Mouse (Mus musculus): ENCODE measurements around the gene Acin1. TPM values are rescaled to one million over a fixed set of nuclear protein-coding genes. Genes with fewer than 3 reads are reported as not detected.
A peak's percentile ranks its signal among the peaks of the same experiment; 100 is the strongest.

Acin1 gene
- total and polyA plus RNA-seq, 2 experiments, result 39.7 to 49.1 TPM

DNA sequence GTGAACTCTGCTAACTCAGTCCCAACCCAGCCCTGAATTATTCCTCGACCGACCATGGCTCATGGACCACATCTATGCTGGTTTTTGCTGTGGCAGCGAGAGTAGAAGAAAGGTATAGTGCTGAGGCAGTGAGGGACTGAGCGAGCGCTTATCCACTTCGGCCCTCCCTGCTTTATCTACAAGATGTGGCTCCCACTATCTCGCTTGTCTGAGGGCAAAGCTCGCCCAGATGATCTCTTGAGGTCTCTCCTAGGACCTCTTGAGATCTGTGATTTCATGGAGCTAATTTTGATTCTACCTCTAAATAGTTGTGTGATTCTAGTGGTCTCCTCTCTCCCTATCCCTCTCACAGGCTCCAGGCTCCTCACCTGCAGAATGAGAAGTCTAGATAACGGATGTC is 22.3 kb upstream of the Acin1 start:
- H3K27me3 ChIP-seq (ENCODE audit: control insufficient read depth, insufficient read depth, low read length), result no peaks in the 10 kb centered on the region
- TF ChIP-seq POLR2A (IDR thresholded peaks at IDR 0.05; ENCODE audit: extremely low read depth, insufficient read depth, low read length) (no peak), CTCF (IDR thresholded peaks at IDR 0.05; ENCODE audit: low read depth, low read length) (no peak)
- 90% methylated on average over 9 of the region's 9 CpGs for WGBS
- no peak for DNase-seq (ENCODE audit: extremely low read depth, low read depth, low spot score)
- H3K4me3 ChIP-seq (ENCODE audit: insufficient read depth, low read depth, low read length), result no peak overlapping the region
- no peaks in the 10 kb centered on the region for H3K36me3 ChIP-seq (ENCODE audit: control insufficient read depth, insufficient read depth, low read length)
- no peak overlapping the region for H3K27ac ChIP-seq (replicated peaks; ENCODE audit: insufficient read depth, low read depth, low read length)
- H3K79me2 ChIP-seq (ENCODE audit: control insufficient read depth, insufficient read depth, low read length), result no peaks in the 10 kb centered on the region
- no peak overlapping the region for H3K9ac ChIP-seq (ENCODE audit: low read depth, low read length)
- peaks cover 2% of the 10 kb centered on the region; the same call in 1 of the 2 replicates for H3K4me1 ChIP-seq (ENCODE audit: control insufficient read depth, insufficient read depth, low read length)

GRCm38 (mm10) chr14:54706589-54707320 is 20.0 kb upstream of the Acin1 start:
- H3K4me3 ChIP-seq (ENCODE audit: insufficient read depth, low read depth, low read length), result no peak overlapping the region
- H3K27ac ChIP-seq (replicated peaks; ENCODE audit: insufficient read depth, low read depth, low read length), result no peak overlapping the region
- TF ChIP-seq CTCF (IDR thresholded peaks at IDR 0.05; ENCODE audit: low read depth, low read length), result no peak
- no peak for TF ChIP-seq POLR2A (IDR thresholded peaks at IDR 0.05; ENCODE audit: extremely low read depth, insufficient read depth, low read length)
- no peaks in the 10 kb centered on the region for H3K79me2 ChIP-seq (ENCODE audit: control insufficient read depth, insufficient read depth, low read length)
- 64% methylated on average over 17 of the region's 17 CpGs for WGBS
- no peak overlapping the region for H3K9ac ChIP-seq (ENCODE audit: low read depth, low read length)
- no peaks in the 10 kb centered on the region for H3K4me1 ChIP-seq (ENCODE audit: control insufficient read depth, insufficient read depth, low read length)
- H3K36me3 ChIP-seq (ENCODE audit: control insufficient read depth, insufficient read depth, low read length), result no peaks in the 10 kb centered on the region
- H3K27me3 ChIP-seq (ENCODE audit: control insufficient read depth, insufficient read depth, low read length), result no peaks in the 10 kb centered on the region
- DNase-seq (ENCODE audit: extremely low read depth, low read depth, low spot score), result no peak

DNA sequence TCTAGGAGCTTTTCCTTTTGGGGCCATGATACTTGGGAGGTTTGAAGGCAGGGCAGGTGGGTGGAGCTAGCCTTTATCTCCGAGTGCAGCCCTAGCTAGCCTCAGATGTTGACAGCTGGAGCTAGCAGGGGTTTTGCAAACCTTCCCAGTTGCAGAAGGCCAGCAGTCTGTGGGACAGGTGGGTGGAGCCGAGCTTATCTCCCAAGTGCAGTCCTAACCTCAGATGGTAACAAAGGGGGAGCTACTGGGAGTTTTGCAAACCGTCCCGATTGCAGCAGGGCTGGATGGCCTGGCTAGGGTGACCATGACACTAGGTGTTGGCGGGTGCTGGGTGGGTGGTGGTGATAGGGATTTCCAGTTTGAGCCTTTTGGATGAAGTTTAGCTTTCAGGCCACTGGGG is 19.1 kb upstream of the Acin1 start:
- no peak for TF ChIP-seq POLR2A (IDR thresholded peaks at IDR 0.05; ENCODE audit: extremely low read depth, insufficient read depth, low read length)
- TF ChIP-seq CTCF (IDR thresholded peaks at IDR 0.05; ENCODE audit: low read depth, low read length), result no peak
- Histone ChIP-seq H3K27me3 (ENCODE audit: control insufficient read depth, insufficient read depth, low read length) (no peaks in the 10 kb centered on the region), H3K4me1 (ENCODE audit: control insufficient read depth, insufficient read depth, low read length) (peaks cover 1% of the 10 kb centered on the region; the same call in 1 of the 2 replicates), H3K79me2 (ENCODE audit: control insufficient read depth, insufficient read depth, low read length) (no peaks in the 10 kb centered on the region), H3K36me3 (ENCODE audit: control insufficient read depth, insufficient read depth, low read length) (no peaks in the 10 kb centered on the region), H3K27ac (replicated peaks; ENCODE audit: insufficient read depth, low read depth, low read length) (no peak overlapping the region), H3K9ac (ENCODE audit: low read depth, low read length) (no peak overlapping the region), H3K4me3 (ENCODE audit: insufficient read depth, low read depth, low read length) (no peak overlapping the region)
- 32% methylated on average over 5 of the region's 5 CpGs for WGBS
- no peak for DNase-seq (ENCODE audit: extremely low read depth, low read depth, low spot score)

DNA sequence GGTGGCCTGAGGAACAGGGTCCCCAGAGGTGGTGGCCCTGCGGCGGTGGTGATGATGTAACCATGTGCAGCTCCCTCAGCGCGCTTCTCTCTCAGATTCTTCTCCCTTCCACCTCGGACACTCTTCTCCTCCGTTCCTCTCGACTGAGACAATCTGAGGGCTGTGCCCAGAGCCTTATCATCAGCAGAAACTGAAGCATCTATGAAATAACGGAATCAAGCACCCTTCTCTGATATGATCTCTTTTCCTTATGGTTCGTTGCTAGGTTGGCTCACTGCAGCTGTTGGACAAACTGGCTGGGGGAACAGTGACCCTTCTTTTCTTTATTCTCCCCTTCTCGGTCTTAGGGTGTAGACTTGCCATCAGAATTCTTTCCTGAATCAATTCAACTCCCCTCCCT is 16.5 kb upstream of the Acin1 start:
- no peak for TF ChIP-seq POLR2A (IDR thresholded peaks at IDR 0.05; ENCODE audit: extremely low read depth, insufficient read depth, low read length)
- no peak for TF ChIP-seq CTCF (IDR thresholded peaks at IDR 0.05; ENCODE audit: low read depth, low read length)
- 65% methylated on average over 10 of the region's 10 CpGs for WGBS
- H3K4me3 ChIP-seq (ENCODE audit: insufficient read depth, low read depth, low read length), result no peak overlapping the region
- H3K9ac ChIP-seq (ENCODE audit: low read depth, low read length), result no peak overlapping the region
- peaks cover 1% of the 10 kb centered on the region; the same call in 1 of the 2 replicates for H3K4me1 ChIP-seq (ENCODE audit: control insufficient read depth, insufficient read depth, low read length)
- no peaks in the 10 kb centered on the region for H3K27me3 ChIP-seq (ENCODE audit: control insufficient read depth, insufficient read depth, low read length)
- H3K79me2 ChIP-seq (ENCODE audit: control insufficient read depth, insufficient read depth, low read length), result no peaks in the 10 kb centered on the region
- H3K27ac ChIP-seq (replicated peaks; ENCODE audit: insufficient read depth, low read depth, low read length), result no peak overlapping the region
- no peaks in the 10 kb centered on the region for H3K36me3 ChIP-seq (ENCODE audit: control insufficient read depth, insufficient read depth, low read length)
- no peak for DNase-seq (ENCODE audit: extremely low read depth, low read depth, low spot score)

GRCm38 (mm10) chr14:54701298-54701697 is 14.6 kb upstream of the Acin1 start:
- 3% methylated on average over 6 of the region's 6 CpGs for WGBS
- Histone ChIP-seq H3K4me3 (ENCODE audit: insufficient read depth, low read depth, low read length) (no peak overlapping the region; the same call in 1 of the 2 replicates), H3K36me3 (ENCODE audit: control insufficient read depth, insufficient read depth, low read length) (no peaks in the 10 kb centered on the region), H3K27ac (replicated peaks; ENCODE audit: insufficient read depth, low read depth, low read length) (no peak overlapping the region), H3K4me1 (ENCODE audit: control insufficient read depth, insufficient read depth, low read length) (peaks cover 1% of the 10 kb centered on the region; the same call in 1 of the 2 replicates), H3K27me3 (ENCODE audit: control insufficient read depth, insufficient read depth, low read length) (no peaks in the 10 kb centered on the region), H3K9ac (ENCODE audit: low read depth, low read length) (no peak overlapping the region), H3K79me2 (ENCODE audit: control insufficient read depth, insufficient read depth, low read length) (no peaks in the 10 kb centered on the region)
- peak; percentile 47 for DNase-seq (ENCODE audit: extremely low read depth, low read depth, low spot score)
- TF ChIP-seq POLR2A (IDR thresholded peaks at IDR 0.05; ENCODE audit: extremely low read depth, insufficient read depth, low read length), result no peak
- TF ChIP-seq CTCF (IDR thresholded peaks at IDR 0.05; ENCODE audit: low read depth, low read length), result peak; percentile 93

DNA sequence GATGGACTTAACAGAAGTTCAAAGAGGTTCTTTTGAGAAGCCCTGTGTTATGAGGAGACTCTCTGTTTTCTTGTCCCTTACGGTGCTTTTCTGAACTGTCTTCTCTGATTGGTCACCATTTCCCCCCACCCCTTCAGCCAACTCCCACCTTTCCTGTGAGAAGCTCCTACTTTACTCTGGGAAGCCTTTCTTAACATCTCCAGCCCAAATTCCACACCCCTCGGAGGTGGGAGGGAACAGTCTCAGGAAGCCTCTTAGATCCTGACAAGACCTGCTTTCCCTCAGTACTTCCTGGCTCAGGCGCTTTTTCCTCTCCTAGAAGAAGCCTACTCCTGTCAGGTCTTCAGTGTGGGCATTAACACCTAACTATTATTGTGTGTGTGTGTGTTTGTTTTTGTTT is 12.9 kb upstream of the Acin1 start:
- TF ChIP-seq CTCF (IDR thresholded peaks at IDR 0.05; ENCODE audit: low read depth, low read length), result no peak
- no peak for TF ChIP-seq POLR2A (IDR thresholded peaks at IDR 0.05; ENCODE audit: extremely low read depth, insufficient read depth, low read length)
- H3K4me3 ChIP-seq (ENCODE audit: insufficient read depth, low read depth, low read length), result no peak overlapping the region
- H3K4me1 ChIP-seq (ENCODE audit: control insufficient read depth, insufficient read depth, low read length), result peaks cover 1% of the 10 kb centered on the region; the same call in 1 of the 2 replicates
- DNase-seq (ENCODE audit: extremely low read depth, low read depth, low spot score), result no peak
- no peaks in the 10 kb centered on the region for H3K36me3 ChIP-seq (ENCODE audit: control insufficient read depth, insufficient read depth, low read length)
- no peaks in the 10 kb centered on the region for H3K79me2 ChIP-seq (ENCODE audit: control insufficient read depth, insufficient read depth, low read length)
- no peak overlapping the region for H3K9ac ChIP-seq (ENCODE audit: low read depth, low read length)
- H3K27me3 ChIP-seq (ENCODE audit: control insufficient read depth, insufficient read depth, low read length), result no peaks in the 10 kb centered on the region
- WGBS, result 70% methylated on average over 3 of the region's 3 CpGs
- no peak overlapping the region for H3K27ac ChIP-seq (replicated peaks; ENCODE audit: insufficient read depth, low read depth, low read length)
